Mouse (Mus musculus): ENCODE data around the gene Ldlrad3.

Gene Ldlrad3

DNA sequence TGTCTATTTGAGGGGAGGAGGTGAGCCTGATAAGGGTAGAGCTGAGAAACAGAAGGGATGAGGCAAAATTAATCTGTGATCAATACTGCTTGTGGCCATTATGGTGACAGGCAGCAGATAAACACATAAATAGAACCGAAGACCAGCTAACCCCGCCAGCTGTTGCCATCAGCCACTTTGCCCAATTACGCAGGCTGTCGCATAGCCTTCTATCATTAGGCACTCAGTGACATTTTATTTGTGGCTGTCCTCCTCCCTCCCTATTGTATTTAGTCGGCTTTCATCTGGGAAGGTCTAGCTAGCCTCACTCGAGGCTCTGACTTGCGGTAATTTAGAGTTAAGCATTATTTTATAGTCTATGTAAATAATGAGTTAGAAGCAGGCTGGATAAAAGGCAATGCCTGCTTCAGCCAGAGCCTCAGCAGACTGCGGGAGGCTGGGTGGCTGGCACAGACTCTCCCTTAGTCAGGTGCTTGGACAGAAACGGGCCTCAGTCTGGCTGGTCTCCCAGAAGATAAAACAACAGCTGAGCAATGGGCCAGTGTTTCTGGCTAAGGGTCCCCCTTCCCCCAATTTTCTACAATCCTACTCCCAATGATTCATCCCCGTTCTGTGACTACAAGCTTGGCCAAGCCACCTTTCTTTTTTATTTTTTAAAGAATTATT lies 147.8 kb downstream of the Ldlrad3 start:
- DNase-seq (ENCODE audit: low read depth, low spot score): no peak

GRCm38 (mm10) chr2:102036665-102037511 lies 149.3 kb downstream of the Ldlrad3 start:
- no peak for DNase-seq (ENCODE audit: low read depth, low spot score)

GRCm38 (mm10) chr2:102034513-102034879 lies 151.7 kb downstream of the Ldlrad3 start:
- no peak for DNase-seq (ENCODE audit: low read depth, low spot score)

GRCm38 (mm10) chr2:102033818-102034512 lies 152.2 kb downstream of the Ldlrad3 start:
- no peak for DNase-seq (ENCODE audit: low read depth, low spot score)

GRCm38 (mm10) chr2:102032713-102033343 lies 153.4 kb downstream of the Ldlrad3 start:
- DNase-seq (ENCODE audit: low read depth, low spot score): no peak

DNA sequence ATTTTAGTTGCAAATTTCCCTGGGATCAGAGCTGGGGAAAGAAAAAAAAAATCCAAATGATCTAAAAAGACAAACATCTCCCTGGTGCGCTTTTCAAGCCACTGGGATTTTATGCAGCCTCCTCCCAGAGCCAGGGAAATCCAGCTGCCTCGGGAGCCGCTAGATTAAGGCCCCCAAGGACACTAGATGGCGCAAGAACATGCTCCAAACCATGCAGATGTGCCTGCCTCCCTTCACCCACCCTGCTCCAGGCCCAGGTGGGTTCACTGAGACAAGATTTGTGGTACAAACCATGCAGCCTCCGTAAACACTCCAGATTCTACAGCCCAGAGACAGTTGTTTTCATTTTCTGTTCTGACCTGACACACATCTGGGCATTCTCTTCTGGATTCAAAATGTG lies 155.5 kb downstream of the Ldlrad3 start:
- DNase-seq (ENCODE audit: low read depth, low spot score): peak; percentile 68

DNA sequence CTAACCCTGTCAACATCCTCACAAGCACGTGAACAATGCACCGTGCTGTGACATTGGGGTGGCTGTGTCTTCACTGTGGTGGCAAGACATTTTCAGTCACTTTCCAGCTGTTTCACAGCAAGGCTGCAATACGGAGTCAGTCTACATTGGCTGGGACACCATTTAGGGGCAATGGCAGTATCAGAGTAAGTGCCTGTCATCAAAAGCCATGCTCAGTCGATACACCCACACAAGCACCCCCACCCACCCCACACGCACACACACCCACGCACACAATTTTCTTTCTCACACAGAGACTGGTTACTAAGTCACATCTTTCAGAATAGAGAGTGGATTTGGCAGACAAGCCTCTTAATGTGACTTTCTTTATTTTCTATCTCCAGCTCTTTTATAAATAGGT lies 156.0 kb downstream of the Ldlrad3 start:
- no peak for DNase-seq (ENCODE audit: low read depth, low spot score)

GRCm38 (mm10) chr2:102029682-102030081 lies 156.5 kb downstream of the Ldlrad3 start:
- DNase-seq (ENCODE audit: low read depth, low spot score): no peak

DNA sequence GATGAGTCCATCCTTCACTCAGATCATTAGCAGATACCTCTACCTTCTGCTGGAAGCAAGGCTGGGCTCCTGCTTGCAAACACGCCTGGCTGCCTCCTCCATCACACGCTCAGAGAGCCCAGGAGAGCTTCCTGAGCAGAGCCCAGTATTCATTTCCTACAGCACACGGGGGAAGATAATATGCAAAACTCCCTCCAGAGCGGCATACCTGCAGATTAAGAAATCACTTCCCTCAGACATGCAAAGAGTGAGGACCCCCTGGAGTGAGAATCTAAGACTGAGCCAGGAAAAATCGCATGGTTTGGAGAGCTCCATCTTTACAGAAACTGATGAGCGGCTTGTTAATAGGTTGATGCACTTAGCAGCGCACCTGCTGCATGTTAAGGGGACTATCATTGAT lies 158.9 kb downstream of the Ldlrad3 start:
- DNase-seq (ENCODE audit: low read depth, low spot score): no peak

GRCm38 (mm10) chr2:102026156-102026555 lies 160.0 kb downstream of the Ldlrad3 start:
- DNase-seq (ENCODE audit: low read depth, low spot score): no peak

- no peak for DNase-seq (ENCODE audit: low read depth, low spot score)
Measured at GRCm38 (mm10) chr2:102024483-102024882, 161.7 kb downstream of the Ldlrad3 start.

GRCm38 (mm10) chr2:102021371-102022084 lies 164.7 kb downstream of the Ldlrad3 start:
- no peak for DNase-seq (ENCODE audit: low read depth, low spot score)

GRCm38 (mm10) chr2:102020546-102020945 lies 165.6 kb downstream of the Ldlrad3 start:
- no peak for DNase-seq (ENCODE audit: low read depth, low spot score)

DNA sequence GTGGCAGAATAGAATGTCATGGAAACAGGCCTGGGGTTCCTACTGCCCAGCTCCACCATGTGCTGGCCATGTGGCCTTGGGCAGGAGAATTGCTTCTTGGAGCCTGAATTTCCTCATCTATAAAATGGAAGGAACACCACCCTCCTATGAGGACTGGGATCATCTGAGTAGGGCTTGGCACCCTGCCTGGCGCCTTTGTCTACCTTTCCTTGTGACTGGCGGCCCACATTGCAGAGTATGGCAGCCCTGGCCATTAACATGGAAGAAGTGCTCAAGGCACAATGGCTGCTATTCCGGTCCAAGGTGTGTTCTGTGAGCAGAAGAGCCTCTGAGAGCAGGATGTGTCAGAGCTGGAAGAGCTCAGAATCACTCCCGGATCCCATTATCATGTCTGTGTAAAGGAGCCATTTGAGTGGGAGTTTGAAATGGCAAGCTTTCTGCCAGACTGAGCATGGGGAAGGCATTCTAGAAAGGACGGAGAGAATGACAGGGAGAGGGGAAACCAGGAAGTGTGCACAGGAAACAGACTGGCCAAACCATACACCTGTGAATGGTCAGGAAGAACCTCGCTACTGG lies 171.6 kb downstream of the Ldlrad3 start:
- DNase-seq (ENCODE audit: low read depth, low spot score): no peak

- DNase-seq (ENCODE audit: low read depth, low spot score): no peak
Measured at GRCm38 (mm10) chr2:102011311-102011975, 174.7 kb downstream of the Ldlrad3 start.

GRCm38 (mm10) chr2:102009766-102010265 lies 176.4 kb downstream of the Ldlrad3 start:
- DNase-seq (ENCODE audit: low read depth, low spot score): no peak

DNA sequence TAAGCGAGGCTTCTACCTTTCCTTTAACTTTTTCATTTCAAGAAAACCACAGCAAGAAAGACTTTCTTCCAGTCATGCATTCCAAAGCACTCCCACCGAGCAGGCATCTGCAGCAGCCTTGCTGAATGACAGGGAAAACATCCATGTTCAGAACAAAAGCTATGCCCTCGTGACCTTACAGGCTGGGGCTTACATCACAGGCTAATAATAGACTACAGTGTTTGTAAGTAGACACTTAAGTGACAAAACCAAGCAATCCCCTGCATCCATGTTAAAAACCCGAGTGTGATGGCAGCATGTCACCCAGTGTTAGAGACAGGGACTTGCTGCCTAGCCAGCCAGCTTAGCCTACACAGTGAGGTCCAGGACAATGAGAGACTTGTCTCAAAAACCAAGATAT lies 180.0 kb downstream of the Ldlrad3 start:
- DNase-seq (ENCODE audit: low read depth, low spot score): peak; percentile 9

DNA sequence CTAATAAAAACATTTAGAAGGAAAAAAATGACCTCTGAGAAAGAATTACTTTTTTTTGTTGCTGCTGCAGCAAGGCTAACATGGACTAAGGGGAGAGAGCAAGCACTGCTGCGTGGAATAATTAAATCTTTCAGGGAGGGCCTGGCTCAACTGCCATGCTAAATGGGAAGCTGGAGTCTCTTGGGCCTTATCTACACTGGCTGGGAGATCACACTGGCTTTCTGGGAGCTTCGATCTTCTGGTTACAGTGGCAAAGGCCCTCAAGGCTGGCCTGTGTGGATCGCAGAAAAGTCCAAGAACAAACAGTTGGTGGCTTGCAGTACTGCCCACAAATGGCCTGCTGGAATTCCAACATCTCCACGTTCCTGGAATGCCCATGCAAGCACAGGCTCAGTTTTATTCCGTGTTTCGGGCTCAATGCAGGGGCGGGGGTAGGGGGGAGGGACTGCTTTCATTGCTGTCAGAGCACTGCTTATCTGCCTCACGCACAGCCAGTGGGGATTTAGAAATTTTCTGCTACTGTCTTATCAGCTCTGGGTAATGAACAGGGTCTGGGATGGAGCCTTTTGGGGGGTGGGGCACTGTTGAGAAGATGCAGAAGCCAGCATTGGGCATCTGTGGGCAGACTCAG lies 180.7 kb downstream of the Ldlrad3 start:
- DNase-seq (ENCODE audit: low read depth, low spot score): no peak

DNA sequence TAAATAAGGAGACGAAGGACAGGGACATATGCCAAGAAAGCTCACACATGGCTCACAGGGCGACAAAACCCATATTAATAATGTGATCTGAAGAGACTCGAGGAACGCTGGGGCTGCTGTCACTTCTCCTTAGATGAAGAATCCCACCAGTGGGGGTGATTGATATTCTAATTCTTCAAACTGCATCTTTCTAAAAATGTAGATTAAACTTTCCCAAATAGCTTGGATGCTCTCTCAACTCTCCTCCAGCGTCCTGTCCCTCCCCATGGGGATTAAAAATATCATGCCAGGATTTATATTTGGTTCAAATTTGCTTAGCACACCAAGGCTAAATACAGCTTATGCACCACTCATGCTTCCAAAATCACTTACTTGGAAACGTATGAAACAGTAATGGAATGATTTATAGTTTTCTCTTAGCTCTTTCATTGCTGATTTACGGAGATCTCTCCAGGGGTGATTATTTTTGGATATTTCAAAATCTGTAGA lies 182.4 kb downstream of the Ldlrad3 start:
- DNase-seq (ENCODE audit: low read depth, low spot score): no peak

Measured in ES-CJ7 (cell line).